Mouse (Mus musculus): ENCODE results near the gene Commd4. TPM values are rescaled to one million over a fixed set of nuclear protein-coding genes. Genes with fewer than 3 reads are reported as not detected.
A peak's percentile ranks its signal among the peaks of the same experiment; 100 is the strongest.
"Not testable (repeated sequence)": the region's sequence is repeated elsewhere in the genome, so short reads cannot be mapped to it uniquely, and the experiment has no call there.

Commd4 gene
- total RNA-seq (2021) = 10 to 100 TPM; 27.3 to 28.9 TPM
- long read RNA-seq, experiment 1, transcript Commd4-201 (8 exons, 858 nt) = major isoform, 35 of 46 reads
- long read RNA-seq, experiment 1, partial matches to known transcripts = 1 of 46 reads
- long read RNA-seq, experiment 1, other reads (novel, unspliced or antisense) = 6 of 46 reads
- long read RNA-seq, experiment 2, transcript Commd4-201 (8 exons, 858 nt) = major isoform, 20 of 33 reads
- long read RNA-seq, experiment 2, partial matches to known transcripts = 1 of 33 reads
- long read RNA-seq, experiment 2, other reads (novel, unspliced or antisense) = 10 of 33 reads

- intact Hi-C loops (cut with DNase I) = no loop called here
- DNase-seq = peak; percentile 85 to 92
Measured at GRCm38 (mm10) chr9:57158013-57158470, at the start of gene Commd4. TSS of gene Commd4 (minus strand) at chr9:57158331.

DNA sequence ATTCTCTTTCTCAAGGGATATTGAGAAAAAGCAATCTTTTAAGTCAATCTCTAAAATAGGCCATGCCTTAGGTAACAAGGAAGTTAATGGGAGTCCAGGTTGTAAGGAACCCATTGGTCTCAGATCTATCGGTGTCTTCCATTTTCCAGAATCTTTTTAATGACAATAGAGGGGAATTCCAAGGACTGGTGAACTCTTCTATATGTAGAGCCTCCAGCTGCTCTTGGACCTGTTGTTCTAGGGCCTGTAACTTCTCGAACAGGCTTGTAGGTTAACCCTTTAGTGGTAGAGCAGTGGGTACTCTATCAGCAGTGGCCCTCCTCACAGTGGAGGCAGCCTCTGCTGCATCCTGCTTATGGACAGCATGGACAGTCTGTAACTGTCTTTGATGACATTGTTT is 48.8 kb upstream of the Commd4 start:
- DNase-seq = no peak
- intact Hi-C loops (cut with DNase I) = loop anchor here (5.0 kb wide), 2 partner anchors 55 to 310 kb away; partner anchors contain the start of gene 1700017B05Rik

- DNase-seq; intact Hi-C loops (cut with DNase I): not testable (repeated sequence)
Measured at GRCm38 (mm10) chr9:57203571-57203970, 45.4 kb upstream of the Commd4 start.

DNA sequence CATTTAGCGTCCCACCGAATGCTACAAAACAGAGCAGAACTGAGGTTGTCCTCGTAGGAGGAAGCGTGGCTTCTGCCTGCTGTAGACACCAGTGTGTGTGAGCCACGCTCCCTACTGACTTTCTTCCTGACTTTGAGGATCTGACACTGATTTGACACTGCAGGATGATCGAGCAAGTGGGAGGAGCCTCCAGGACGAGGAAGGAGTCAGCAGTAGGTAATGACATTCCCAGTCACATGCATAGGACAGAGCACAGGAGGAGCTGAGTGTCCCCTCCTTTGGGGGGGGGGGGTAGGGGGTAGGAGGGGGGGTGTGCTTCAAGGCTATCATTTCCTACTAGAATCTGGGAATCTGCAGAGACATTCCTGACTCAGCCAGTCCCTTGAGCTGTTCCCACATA is 44.9 kb upstream of the Commd4 start:
- intact Hi-C loops (cut with DNase I) = no loop called here
- DNase-seq = no peak

DNA sequence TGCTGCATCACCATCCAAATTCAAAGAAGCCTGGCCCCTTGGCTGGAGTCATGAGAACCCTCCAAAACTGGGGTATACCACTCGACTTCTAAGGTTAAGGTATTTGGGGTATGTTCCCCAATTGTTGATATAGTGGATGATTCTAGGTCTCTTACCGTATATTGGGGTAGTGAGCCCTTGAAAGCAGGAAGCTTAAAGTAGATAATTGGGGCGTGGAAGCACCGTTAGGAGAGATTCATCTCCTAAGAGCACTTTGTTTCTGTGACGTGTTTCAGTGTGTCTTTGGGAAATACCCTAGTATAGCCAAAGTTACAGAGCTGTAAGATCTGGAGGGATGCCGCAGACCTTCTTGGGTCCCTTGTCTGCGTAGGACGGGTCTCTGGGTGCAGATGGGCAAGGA is 39.3 kb upstream of the Commd4 start:
- intact Hi-C loops (cut with DNase I) = no loop called here
- no peak for DNase-seq

DNA sequence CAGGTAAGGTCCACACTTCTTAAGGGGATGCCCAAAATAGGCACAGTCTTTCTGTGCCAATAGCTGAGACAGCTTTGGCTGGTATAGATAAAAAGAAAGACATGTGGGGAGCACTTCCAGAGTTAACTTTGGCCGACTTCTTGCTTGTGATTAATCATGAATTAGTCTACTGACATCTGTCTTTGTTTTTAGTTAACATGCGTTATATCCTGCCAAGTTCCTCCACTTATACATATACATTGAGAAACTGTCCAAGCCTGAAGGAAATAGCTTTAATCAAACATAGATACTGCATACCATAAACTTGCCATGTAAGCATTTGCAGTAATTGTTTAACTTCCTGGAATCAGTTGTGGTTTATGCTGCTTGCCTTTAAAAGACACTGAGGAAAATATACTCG is 38.6 kb upstream of the Commd4 start:
- intact Hi-C loops (cut with DNase I) = no loop called here
- no peak for DNase-seq

DNA sequence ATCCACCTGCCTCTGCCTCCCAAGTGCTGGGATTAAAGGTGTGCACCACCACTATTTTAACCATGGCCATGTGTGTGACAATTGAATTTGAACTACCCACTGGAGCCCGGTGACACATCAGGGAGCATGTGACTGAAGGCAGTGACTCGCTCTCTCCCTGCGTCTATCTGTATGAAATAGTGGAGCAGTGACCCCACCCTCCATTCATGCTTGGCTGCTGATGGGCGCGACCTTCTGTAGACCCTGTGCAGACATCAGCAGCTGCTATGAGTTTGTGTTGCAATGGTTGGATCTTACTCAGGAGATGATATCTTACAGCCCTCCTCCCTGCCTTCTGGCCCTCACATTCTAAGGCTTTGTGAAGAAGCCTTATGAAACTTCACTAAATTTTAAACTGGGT is 10.3 kb upstream of the Commd4 start:
- intact Hi-C loops (cut with DNase I) = no loop called here

GRCm38 (mm10) chr9:57166173-57166572 is 8.0 kb upstream of the Commd4 start:
- intact Hi-C loops (cut with DNase I) = no loop called here

More for the DNA sequence above, 10.3 kb upstream of the Commd4 start:
- no peak for DNase-seq

DNA sequence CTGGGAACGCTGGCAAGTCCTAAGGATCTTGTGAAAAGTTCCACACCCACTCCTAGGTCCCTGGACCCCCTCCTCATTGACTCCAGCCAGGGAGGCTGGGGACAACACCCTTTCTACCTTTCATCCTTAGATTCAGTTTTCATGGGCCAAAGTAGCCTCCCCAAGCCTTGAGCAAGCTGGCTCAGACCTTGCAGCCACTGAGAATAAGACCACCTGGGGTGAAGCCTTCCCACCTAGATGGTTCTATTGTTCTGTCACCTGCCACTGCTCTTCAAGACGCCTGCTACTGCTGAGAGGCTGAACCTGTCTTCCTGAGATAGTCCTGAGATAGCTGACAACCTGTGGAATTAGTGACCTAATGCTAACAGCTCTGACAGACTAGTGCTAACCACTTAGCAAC is 5.0 kb upstream of the Commd4 start:
- intact Hi-C loops (cut with DNase I) = loop anchor here (5.0 kb wide), 1 partner anchor 269 kb away; no protein-coding TSS in a partner anchor
- no peak for DNase-seq

More at GRCm38 (mm10) chr9:57166173-57166572, 8.0 kb upstream of the Commd4 start:
- no peak for DNase-seq

- DNase-seq = no peak
- intact Hi-C loops (cut with DNase I) = loop anchor here (5.0 kb wide), 1 partner anchor 270 kb away; no protein-coding TSS in a partner anchor
Measured at GRCm38 (mm10) chr9:57162496-57162895, 4.4 kb upstream of the Commd4 start.

GRCm38 (mm10) chr9:57158506-57158905 is 375 bp upstream of the Commd4 start:
- intact Hi-C loops (cut with DNase I) = no loop called here
- DNase-seq = no peak

DNA sequence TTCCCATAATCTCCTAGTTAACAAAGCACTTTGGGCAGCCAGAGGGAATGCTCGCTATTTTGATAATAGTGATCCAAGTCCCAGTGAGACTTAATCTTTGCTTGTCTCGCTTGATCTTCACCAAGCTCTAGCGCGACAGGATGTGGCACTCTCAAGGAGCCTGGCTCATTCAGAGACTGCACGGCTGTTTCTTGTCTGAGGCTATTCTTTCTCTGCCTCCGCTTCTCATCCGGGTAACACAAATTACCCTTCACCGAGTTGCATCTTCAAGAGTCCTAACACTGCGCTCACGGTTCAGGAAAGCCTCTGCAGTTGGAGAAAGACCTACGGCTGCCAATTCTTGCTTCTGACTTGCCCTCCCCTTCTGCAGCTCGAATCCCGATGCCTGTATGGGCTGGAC is 632 bp downstream of the Commd4 start:
- intact Hi-C loops (cut with DNase I) = no loop called here
- no peak for DNase-seq

DNA sequence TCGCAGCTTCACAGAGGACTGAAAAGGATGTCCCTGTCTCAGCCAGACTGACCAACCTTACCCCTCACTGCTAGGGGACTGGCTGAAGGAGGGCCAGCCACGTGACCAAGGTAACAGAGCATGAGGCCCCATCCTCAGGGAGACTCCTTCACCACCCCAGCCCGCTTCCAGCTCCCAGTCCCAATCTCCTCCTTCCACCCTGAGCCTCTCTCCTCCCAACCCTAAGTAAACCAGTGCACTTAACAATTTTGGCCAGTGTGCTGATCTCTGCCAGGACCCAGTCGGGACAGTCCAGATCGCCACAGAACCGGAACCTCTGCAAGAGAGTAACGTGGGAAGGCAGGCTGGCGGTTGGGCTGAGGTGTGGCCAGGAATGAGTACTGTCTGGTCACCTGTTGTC is 1.3 kb downstream of the Commd4 start:
- intact Hi-C loops (cut with DNase I) = no loop called here
- no peak for DNase-seq

DNA sequence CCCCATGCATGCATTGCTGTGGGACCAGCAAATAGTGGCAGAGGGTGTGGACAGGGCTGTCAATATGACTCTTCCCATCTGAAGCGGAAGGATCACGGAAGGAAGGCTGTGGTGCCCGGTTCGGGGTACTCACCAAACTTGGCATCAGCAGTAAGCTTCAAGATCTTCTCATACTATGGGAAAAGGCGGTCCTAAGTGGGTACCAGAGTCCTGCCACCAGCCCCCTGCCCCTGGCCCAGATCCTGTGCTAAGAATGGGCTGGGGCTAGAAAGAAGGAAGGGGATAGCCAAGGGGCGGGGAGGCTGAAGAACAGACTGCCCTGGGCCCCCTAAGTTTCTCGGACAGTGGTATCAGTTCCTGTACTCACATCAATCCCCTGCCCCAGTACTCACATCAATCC is 1.7 kb downstream of the Commd4 start:
- intact Hi-C loops (cut with DNase I) = no loop called here
- DNase-seq = no peak

DNA sequence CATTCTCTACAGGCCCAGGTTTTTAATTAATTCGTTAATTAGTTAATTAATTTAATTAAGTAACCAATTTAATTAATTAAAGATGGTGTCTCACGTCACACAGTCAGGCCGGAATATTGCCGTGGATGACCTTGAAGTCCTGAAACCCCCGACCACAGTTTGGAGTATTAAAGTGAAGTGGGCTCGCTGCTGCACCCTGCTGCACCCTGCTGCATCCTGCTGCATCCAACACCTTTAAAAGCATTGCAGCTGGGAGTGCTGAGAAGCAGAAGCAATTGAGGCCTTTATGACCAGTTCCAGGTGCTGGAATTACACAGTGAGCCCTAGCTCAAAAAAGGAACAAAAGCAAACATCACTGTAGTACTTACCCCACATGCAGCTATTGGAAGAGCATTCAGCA is 5.8 kb downstream of the Commd4 start:
- no peak for DNase-seq
- intact Hi-C loops (cut with DNase I) = no loop called here

DNA sequence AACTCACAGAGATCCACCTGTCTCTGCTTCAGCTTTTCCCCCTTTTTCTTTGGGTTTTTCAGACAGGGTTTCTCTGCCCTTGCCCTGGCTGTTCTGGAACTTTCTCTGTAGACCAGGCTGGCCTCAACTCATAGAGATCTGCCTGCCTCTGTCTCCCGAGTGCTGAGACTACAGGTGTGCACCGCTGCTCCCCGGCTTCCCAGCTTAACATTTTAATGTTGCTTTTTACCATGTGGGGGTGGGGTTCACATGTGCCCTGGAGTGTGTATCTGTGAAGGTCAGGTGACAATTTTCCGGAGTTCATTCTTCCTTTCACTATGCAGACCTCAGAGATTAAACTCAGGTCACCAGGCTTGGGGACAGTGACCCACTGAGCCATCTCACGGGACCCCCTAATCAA is 7.9 kb downstream of the Commd4 start:
- DNase-seq = no peak
- intact Hi-C loops (cut with DNase I) = no loop called here

- DNase-seq = no peak
- intact Hi-C loops (cut with DNase I) = no loop called here
Measured at GRCm38 (mm10) chr9:57149021-57149420, 9.1 kb downstream of the Commd4 start.

- intact Hi-C loops (cut with DNase I) = no loop called here
- peak; percentile 81 to 83 for DNase-seq
Measured at GRCm38 (mm10) chr9:57148144-57148878, 9.8 kb downstream of the Commd4 start, which contains the start of gene Neil1. TSS of gene Neil1 (minus strand) at chr9:57148305.

GRCm38 (mm10) chr9:57147205-57148143 is 10.7 kb downstream of the Commd4 start:
- DNase-seq = no peak
- intact Hi-C loops (cut with DNase I) = no loop called here

- DNase-seq = no peak
- intact Hi-C loops (cut with DNase I) = no loop called here
Measured at GRCm38 (mm10) chr9:57146451-57147066, 11.6 kb downstream of the Commd4 start.
